Mouse (Mus musculus) layer of hippocampus, postnatal 10 days (tissue): ENCODE measurements at regions not wholly inside any gene's neighbourhood (a gene's known extent, or its start where the extent isn't known, plus 50 kb on each side); places are given as distances from the start of the nearest gene placed in this dataset.

Source experiments
- DNase-seq, 2 experiments: peaks; one replicate each; pipeline ENCODE4 v3.0.0; 2021; ENCODE audit warnings: low spot score in 2 of 2

GRCm38 (mm10) chrX:56276348-56276747, 63.7 kb upstream of the Gm773 start:
- peak; percentile 6 to 29 for DNase-seq

- peak; percentile 16 to 21 for DNase-seq
Observed at GRCm38 (mm10) chrX:56274170-56274569, 61.5 kb upstream of the Gm773 start.

- DNase-seq = no peak
Observed at GRCm38 (mm10) chrX:56269706-56270105, 57.0 kb upstream of the Gm773 start.
